Mouse (Mus musculus) forebrain, embryonic 14.5 days (tissue): ENCODE results near the gene Tesc. TPM values are rescaled to one million over a fixed set of nuclear protein-coding genes. Genes with fewer than 3 reads are reported as not detected.

Experiments
- ATAC-seq: fragments of 200-750 bp; cut with Nextera tagmentation; 2 replicates; pipeline ENCODE4 v1.8.0; 2017; ENCODE audit warnings: mild to moderate bottlenecking, moderate library complexity
- DNase-seq: peaks from one replicate; pipeline ENCODE4 v3.0.0-alpha.2; 2015; ENCODE audit warnings: low spot score
- H3K27ac ChIP-seq: fragments of 300-500 bp; sonication (generic); 2 replicates; pipeline ENCODE4 v1.5.1; 2014; ENCODE audit warnings: low read depth, mild to moderate bottlenecking, control low read depth, low read length, moderate library complexity
- H3K27me3 ChIP-seq: fragments of 300-500 bp; sonication (generic); replicated peaks from 2 replicates; pipeline ENCODE4 v1.6.1; 2014; ENCODE audit warnings: low read length, control low read depth, mixed read lengths; ENCODE audit not compliant: control insufficient read depth, insufficient read depth
- H3K36me3 ChIP-seq: fragments of 300-500 bp; sonication (generic); 2 replicates; pipeline ENCODE4 v1.6.1; 2014; ENCODE audit warnings: low read length, control low read depth; ENCODE audit not compliant: control insufficient read depth, insufficient read depth
- H3K4me1 ChIP-seq: fragments of 300-500 bp; sonication (generic); 2 replicates; pipeline ENCODE4 v1.6.1; 2014; ENCODE audit warnings: antibody characterized with exemption, low read length, control low read depth; ENCODE audit not compliant: control insufficient read depth, insufficient read depth
- H3K4me2 ChIP-seq: fragments of 300-500 bp; sonication (generic); 2 replicates; pipeline ENCODE4 v1.6.1; 2014; ENCODE audit warnings: mild to moderate bottlenecking, control low read depth, low read length
- H3K4me3 ChIP-seq: fragments of 300-500 bp; sonication (generic); 2 replicates; pipeline ENCODE4 v1.5.1; 2014; ENCODE audit warnings: low read depth, low read length, control low read depth
- H3K9ac ChIP-seq: fragments of 300-500 bp; sonication (generic); 2 replicates; pipeline ENCODE4 v1.6.1; 2014; ENCODE audit warnings: mild to moderate bottlenecking, low read length, control low read depth, moderate library complexity
- H3K9me3 ChIP-seq: fragments of 300-500 bp; sonication (generic); replicated peaks from 2 replicates; pipeline ENCODE4 v1.6.1; 2016; ENCODE audit warnings: low read length, control low read depth, mixed read lengths; ENCODE audit not compliant: control insufficient read depth
- WGBS: fragments of 180-500 bp; shearing (Covaris S2); extraction: QIAGEN DNeasy Blood & Tissue Kit; methylation state at CpG from one replicate; pipeline ENCODE4 v1.1.7; 2014; 5-methylcytosine and 5-hydroxymethylcytosine counted together
- polyA plus RNA-seq: library from polyadenylated mRNA; unstranded; fragments of >200 nt; fragmentation: Nextera tagmentation; extraction: Ambion mirVana; gene quantifications from 2 replicates; pipeline ENCODE4 v1.2.1, GENCODE M21; 2014

Tesc gene
- polyA plus RNA-seq, 1 experiment from 2014 or later = 8.0 TPM

DNA sequence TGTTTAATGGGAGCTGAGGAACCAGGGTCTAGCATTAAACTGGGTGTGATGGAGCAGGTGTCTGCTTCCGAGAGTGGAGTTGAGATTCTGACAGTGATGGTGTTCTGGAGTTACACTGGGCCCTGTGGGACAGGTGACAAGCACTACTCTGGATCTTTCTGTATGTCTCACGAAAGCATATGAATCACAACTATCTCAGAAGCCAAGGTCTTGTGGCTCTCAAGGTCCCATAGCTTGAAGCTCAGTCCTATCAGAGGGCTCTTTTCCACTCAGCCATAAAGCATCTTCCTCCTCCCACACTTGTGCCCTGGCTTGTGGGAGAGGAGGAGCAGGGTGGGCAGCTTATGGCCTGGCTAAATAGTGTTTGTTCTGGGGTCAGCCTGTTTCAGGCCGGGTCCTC is 36.6 kb upstream of the Tesc start:
- DNase-seq (no peak), ATAC-seq (no peak)
- Histone ChIP-seq H3K27ac (no peak overlapping the region), H3K4me3 (no peak overlapping the region), H3K27me3 (no peaks in the 10 kb centered on the region), H3K9ac (no peak overlapping the region), H3K9me3 (no peaks in the 10 kb centered on the region), H3K4me2 (no peak overlapping the region), H3K4me1 (no peaks in the 10 kb centered on the region), H3K36me3 (peaks cover 98% of the 10 kb centered on the region)
- 87% methylated on average over 3 of the region's 3 CpGs for WGBS

DNA sequence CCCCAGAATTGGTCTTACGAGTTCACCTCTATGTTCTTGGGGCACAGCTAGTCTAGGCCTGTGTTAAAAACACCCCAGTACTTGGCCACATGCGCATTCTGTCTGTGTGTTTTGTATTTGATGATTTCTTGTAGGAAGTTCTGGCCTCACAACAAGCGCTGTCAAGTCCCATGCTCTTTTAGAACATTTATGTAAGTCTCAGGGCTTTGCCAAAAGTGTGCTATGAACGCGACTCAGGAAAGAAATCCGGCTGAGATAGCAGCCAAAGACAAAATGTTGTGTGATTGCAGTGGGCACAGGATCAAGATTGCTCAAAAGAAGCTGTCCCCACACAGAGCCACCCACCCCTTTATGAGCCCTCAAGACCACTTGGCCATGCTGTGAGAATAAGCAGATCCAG is 34.0 kb upstream of the Tesc start:
- 89% methylated on average over 6 of the region's 6 CpGs for WGBS
- no peak overlapping the region for H3K4me3 ChIP-seq
- peaks cover 98% of the 10 kb centered on the region for H3K36me3 ChIP-seq
- no peaks in the 10 kb centered on the region for H3K4me1 ChIP-seq
- H3K9ac ChIP-seq = no peak overlapping the region
- ATAC-seq (no peak), DNase-seq (no peak)
- H3K27ac ChIP-seq = no peak overlapping the region
- no peaks in the 10 kb centered on the region for H3K27me3 ChIP-seq
- no peak overlapping the region for H3K4me2 ChIP-seq
- no peaks in the 10 kb centered on the region for H3K9me3 ChIP-seq

DNA sequence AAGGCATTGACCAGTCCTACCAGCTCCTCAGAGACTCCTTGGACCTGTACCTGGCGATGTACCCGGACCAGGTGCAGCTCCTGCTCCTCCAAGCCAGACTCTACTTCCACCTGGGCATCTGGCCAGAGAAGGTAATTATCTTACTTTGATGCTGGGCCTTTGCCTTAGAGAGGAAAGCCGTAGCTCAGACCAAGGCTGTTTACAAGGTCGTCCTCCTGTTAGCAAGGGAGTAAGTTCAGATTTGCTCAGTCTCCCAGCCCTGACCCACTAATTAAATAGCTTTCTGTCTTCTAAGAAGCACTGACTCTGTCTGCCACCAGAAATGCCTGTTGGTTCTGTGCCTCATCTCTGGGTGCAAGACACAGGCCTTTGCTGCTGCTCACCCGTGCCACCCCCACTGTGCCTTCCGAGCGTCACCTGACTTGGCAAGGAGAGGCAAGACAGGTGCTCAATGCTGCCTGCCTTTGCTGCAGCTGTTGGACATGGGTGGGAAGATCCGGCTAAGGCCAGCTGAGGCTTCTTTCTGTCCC is 32.1 kb upstream of the Tesc start:
- no peak overlapping the region for H3K4me2 ChIP-seq
- 88% methylated on average over 8 of the region's 8 CpGs for WGBS
- no peak overlapping the region for H3K9ac ChIP-seq
- DNase-seq (no peak), ATAC-seq (no peak)
- H3K36me3 ChIP-seq = peaks cover 98% of the 10 kb centered on the region
- H3K4me3 ChIP-seq = no peak overlapping the region
- no peaks in the 10 kb centered on the region for H3K4me1 ChIP-seq
- no peak overlapping the region for H3K27ac ChIP-seq
- no peaks in the 10 kb centered on the region for H3K9me3 ChIP-seq
- H3K27me3 ChIP-seq = no peaks in the 10 kb centered on the region

DNA sequence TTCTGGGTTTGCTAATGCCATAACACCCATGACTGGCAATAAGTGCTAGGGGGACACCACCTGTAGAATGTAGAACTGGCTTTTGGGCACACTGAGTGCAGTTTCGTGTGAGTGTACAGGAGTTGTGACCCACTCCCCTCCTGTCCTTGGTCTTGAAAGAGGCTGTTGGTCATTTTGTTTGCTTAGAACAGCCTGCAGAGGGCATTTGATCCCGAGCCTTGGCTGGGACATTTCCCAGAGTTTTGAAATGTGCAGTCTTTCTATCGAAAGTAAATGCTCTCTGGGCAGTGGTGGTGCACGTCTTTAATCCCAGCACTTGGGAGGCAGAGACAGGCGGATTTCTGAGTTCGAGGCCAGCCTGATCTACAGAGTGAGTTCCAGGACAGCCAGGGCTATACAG is 31.6 kb upstream of the Tesc start:
- ATAC-seq (no peak), DNase-seq (no peak)
- Histone ChIP-seq H3K27me3 (no peaks in the 10 kb centered on the region), H3K27ac (no peak overlapping the region), H3K4me1 (no peaks in the 10 kb centered on the region), H3K9ac (no peak overlapping the region), H3K4me3 (no peak overlapping the region), H3K4me2 (no peak overlapping the region), H3K9me3 (no peaks in the 10 kb centered on the region), H3K36me3 (peaks cover 98% of the 10 kb centered on the region)
- 93% methylated on average over 6 of the region's 6 CpGs for whole genome bisulfite sequencing

DNA sequence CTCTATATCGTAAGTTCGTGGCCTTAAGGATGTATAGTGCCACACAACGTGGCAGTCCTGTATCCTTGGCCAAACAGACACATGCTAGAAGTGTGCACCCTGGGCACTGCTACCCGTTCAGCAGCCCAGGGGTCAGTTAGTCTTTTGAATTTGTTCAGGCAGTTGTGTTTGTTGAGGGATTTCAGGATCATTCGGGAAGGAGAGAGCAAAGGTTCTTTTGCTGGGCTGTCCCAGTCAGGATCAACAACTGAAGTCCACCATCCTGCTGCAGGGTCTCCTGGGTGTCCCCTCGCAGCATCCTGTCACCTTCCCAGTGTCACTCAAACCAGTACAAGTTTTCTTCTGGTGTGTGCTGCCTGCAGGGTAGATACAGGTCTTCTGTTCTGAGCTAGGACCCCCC is 31.0 kb upstream of the Tesc start:
- no peak overlapping the region for H3K4me3 ChIP-seq
- ATAC-seq (no peak), DNase-seq (no peak)
- 84% methylated on average over 6 of the region's 6 CpGs for WGBS
- H3K27me3 ChIP-seq = no peaks in the 10 kb centered on the region
- H3K9ac ChIP-seq = no peak overlapping the region
- no peaks in the 10 kb centered on the region for H3K9me3 ChIP-seq
- no peak overlapping the region for H3K27ac ChIP-seq
- no peaks in the 10 kb centered on the region for H3K4me1 ChIP-seq
- peaks cover 98% of the 10 kb centered on the region for H3K36me3 ChIP-seq
- no peak overlapping the region for H3K4me2 ChIP-seq

DNA sequence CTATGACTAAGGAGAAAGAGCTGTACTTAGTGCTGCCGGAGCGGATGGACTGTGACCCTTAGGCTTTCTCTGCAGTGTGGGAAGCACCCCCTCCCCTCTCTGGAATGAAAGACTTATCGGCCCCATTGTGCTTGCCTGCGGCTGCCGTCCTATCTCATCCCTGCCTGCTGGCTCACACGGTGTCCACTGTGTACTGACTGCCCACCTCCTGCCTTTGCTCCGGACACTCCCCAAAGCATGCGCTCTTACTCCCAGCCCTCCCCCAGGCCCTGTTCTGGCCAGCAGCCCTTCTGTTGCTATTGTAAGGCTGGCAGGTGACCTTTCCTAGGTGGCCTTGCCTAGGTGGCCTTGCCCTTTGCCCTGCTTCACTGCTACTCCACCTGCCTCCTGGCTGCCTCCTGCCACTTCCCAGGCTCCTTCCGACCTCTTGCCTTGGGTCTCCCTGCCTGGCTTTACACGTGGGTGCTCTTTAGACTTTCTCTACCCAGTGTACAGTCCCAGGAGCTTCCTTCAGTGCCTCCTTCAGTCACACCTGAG is 30.0 kb upstream of the Tesc start:
- Histone ChIP-seq H3K27me3 (no peaks in the 10 kb centered on the region), H3K4me2 (no peak overlapping the region), H3K4me1 (no peaks in the 10 kb centered on the region), H3K27ac (no peak overlapping the region), H3K36me3 (peaks cover 98% of the 10 kb centered on the region), H3K9me3 (no peaks in the 10 kb centered on the region), H3K4me3 (no peak overlapping the region), H3K9ac (no peak overlapping the region)
- ATAC-seq (no peak), DNase-seq (no peak)
- 41% methylated on average over 10 of the region's 10 CpGs for WGBS

DNA sequence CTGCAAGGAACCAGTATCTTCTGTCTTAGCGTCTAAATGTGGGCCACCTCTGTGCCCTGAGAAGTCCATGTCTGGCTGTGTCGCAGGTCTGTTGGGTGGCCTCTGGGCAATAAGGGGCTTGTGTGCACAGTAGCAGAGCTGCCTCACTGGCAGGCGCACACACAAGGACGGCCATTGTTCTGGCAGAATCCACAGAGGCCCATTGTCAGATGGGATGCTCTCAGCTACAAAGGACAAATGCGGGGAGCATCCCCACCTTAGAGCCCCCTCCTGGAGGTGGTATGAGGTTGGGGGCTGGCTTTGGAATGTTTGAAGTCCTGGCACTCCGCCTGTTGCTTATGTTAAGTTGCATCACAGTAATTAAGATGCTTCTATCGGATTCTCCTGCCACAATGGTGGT is 28.5 kb upstream of the Tesc start:
- H3K4me2 ChIP-seq = no peak overlapping the region
- no peaks in the 10 kb centered on the region for H3K4me1 ChIP-seq
- no peak overlapping the region for H3K9ac ChIP-seq
- 71% methylated on average over 7 of the region's 7 CpGs for WGBS
- no peak for ATAC-seq
- H3K27me3 ChIP-seq = no peaks in the 10 kb centered on the region
- H3K4me3 ChIP-seq = no peak overlapping the region
- H3K36me3 ChIP-seq = peaks cover 100% of the 10 kb centered on the region
- no peaks in the 10 kb centered on the region for H3K9me3 ChIP-seq
- H3K27ac ChIP-seq = no peak overlapping the region
- no peak for DNase-seq

DNA sequence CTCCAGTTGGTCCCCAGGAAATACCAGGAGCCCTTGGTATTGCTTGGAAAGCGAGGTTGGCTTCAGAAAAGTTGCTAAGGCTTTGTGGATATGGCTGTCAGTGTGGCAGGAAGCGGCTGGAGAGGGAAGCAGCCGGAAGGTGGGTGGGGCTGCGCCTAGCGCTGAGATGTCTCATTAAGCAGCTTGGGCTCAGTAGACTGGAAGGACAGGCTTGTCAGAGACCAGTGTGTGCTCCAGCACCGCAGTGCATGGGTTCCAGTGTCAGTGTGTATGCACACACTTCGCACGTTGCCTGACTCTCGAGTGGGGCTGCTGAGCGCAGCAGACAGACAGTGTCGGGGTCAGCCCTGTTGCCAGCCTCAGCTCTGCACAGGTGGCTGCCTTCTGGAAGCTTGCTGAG is 28.0 kb upstream of the Tesc start:
- Histone ChIP-seq H3K4me3 (no peak overlapping the region), H3K36me3 (peaks cover 99% of the 10 kb centered on the region), H3K4me1 (no peaks in the 10 kb centered on the region), H3K9me3 (no peaks in the 10 kb centered on the region), H3K27ac (no peak overlapping the region), H3K27me3 (no peaks in the 10 kb centered on the region), H3K9ac (no peak overlapping the region), H3K4me2 (no peak overlapping the region)
- WGBS = 80% methylated on average over 11 of the region's 11 CpGs
- ATAC-seq (no peak), DNase-seq (no peak)

DNA sequence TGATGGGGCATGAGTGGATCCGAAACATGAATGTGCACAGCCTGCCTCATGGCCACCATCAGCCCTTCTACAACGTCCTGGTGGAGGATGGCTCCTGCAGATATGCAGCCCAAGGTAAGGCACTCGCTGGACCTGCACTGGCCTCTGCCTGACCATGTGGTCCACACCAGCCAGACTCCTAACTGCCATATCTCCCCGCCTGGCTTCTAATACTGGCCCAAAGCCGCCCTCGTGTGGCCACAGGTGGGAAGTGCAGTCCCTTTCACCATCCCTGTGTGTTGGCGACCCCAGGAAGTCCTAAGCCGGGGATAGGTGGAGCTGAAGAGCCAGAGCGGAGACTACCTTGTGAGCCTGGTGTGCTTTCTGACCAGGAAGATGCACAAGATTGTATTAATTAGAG is 25.5 kb upstream of the Tesc start:
- Histone ChIP-seq H3K9me3 (no peaks in the 10 kb centered on the region), H3K27ac (no peak overlapping the region), H3K4me2 (no peak overlapping the region), H3K4me1 (no peaks in the 10 kb centered on the region), H3K27me3 (no peaks in the 10 kb centered on the region), H3K4me3 (no peak overlapping the region), H3K36me3 (peaks cover 99% of the 10 kb centered on the region), H3K9ac (no peak overlapping the region)
- ATAC-seq = peak; percentile 68
- WGBS = 27% methylated on average over 9 of the region's 9 CpGs
- DNase-seq = peak; percentile 78
